ENCODE assay signal across 9 mouse cellular contexts in genomic region chr6:128318317-128318716, GRCm38 (mm10). TPM values are rescaled to one million over a fixed set of nuclear protein-coding genes. Genes with fewer than 3 reads are reported as not detected.
A peak's percentile ranks its signal among the peaks of the same experiment; 100 is the strongest.
DNase-seq lines count a peak whose midpoint lies in the region; ATAC-seq and TF ChIP-seq lines count a peak whose summit lies in the region.
"Had no signal": no experiment of that assay in that cellular context is flagged by ENCODE, and none has a peak within 500 bp of the region (broad histone marks: within the 10 kb centered on the region; RNA-seq: fewer than 3 reads in every experiment).

No protein-coding gene starts in this region.

- ATAC-seq in embryonic facial prominence, embryonic 14.5 days (ENCODE audit: low read depth), result peak; percentile 62
- ATAC-seq in hindbrain, embryonic 12.5 days (ENCODE audit: low FRiP score), result peak; percentile 67; the same call in 1 of the 2 replicates

- H3K9me3 ChIP-seq in embryonic facial prominence, embryonic 14.5 days (ENCODE audit: control insufficient read depth, low read length), result no peaks in the 10 kb centered on the region
- H3K9me3 ChIP-seq in hindbrain, embryonic 12.5 days (replicated peaks), result no peaks in the 10 kb centered on the region
- H3K9me3 ChIP-seq: limb, embryonic 15.5 days had no signal

- peak; percentile 48 for TF ChIP-seq CTCF in bone marrow, adult 2 months (IDR thresholded peaks at IDR 0.05; ENCODE audit: control insufficient read depth, insufficient read depth, low read length)
- TF ChIP-seq CTCF in layer of hippocampus, adult 2 months (conservative IDR thresholded peaks at IDR 0.05), result peak; percentile 86

- no peak overlapping the region for H3K4me3 ChIP-seq in bone marrow, adult 2 months (replicated peaks; ENCODE audit: control insufficient read depth, low read depth, low read length)
- H3K4me3 ChIP-seq in embryonic facial prominence, embryonic 14.5 days (ENCODE audit: low read depth, low read length), result no peak overlapping the region
- H3K4me3 ChIP-seq in hindbrain, embryonic 12.5 days, result no peak overlapping the region
- H3K4me3 ChIP-seq in layer of hippocampus, adult 2 months, result no peak overlapping the region
- H3K4me3 ChIP-seq: limb, embryonic 15.5 days had no signal

- no peaks in the 10 kb centered on the region for H3K4me1 ChIP-seq in bone marrow, adult 2 months (ENCODE audit: control insufficient read depth, insufficient read depth, low read length)
- H3K4me1 ChIP-seq in embryonic facial prominence, embryonic 14.5 days (ENCODE audit: control insufficient read depth, insufficient read depth, low read length), result no peaks in the 10 kb centered on the region
- no peaks in the 10 kb centered on the region for H3K4me1 ChIP-seq in hindbrain, embryonic 12.5 days
- H3K4me1 ChIP-seq: limb, embryonic 15.5 days had no signal

- WGBS in bone marrow, adult 2 months, result 3% methylated on average over 4 of the region's 4 CpGs
- 10% methylated on average over 4 of the region's 4 CpGs for WGBS in embryonic facial prominence, embryonic 14.5 days
- WGBS in hindbrain, embryonic 12.5 days, result 12% methylated on average over 4 of the region's 4 CpGs

- intact Hi-C loops in heart, postnatal 25 days (cut with DNase I), result loop anchor here (1.0 to 5.0 kb wide), 3 partner anchors 40 to 159 kb away; no protein-coding TSS in a partner anchor

- DNase-seq in heart, adult 11 months, result peak; percentile 88
- no peak for DNase-seq in heart, postnatal 25 days (ENCODE audit: low spot score)
- DNase-seq in embryonic facial prominence, embryonic 14.5 days (ENCODE audit: low spot score), result peak; percentile 88
- peak; percentile 54 to 73 for DNase-seq in layer of hippocampus, adult 2 months (ENCODE audit: low spot score in 2 of 2)
- peak; percentile 74 for DNase-seq in lung, postnatal 14 days
- DNase-seq in right cerebral cortex, adult 2 months (ENCODE audit: low spot score in 2 of 2), result peak; percentile 76

- no peak overlapping the region for H3K9ac ChIP-seq in embryonic facial prominence, embryonic 14.5 days (ENCODE audit: low read depth, low read length)
- H3K9ac ChIP-seq in hindbrain, embryonic 12.5 days, result no peak overlapping the region
- H3K9ac ChIP-seq: limb, embryonic 15.5 days had no signal

- H3K27me3 ChIP-seq in embryonic facial prominence, embryonic 14.5 days (replicated peaks; ENCODE audit: control insufficient read depth, insufficient read depth, low read length), result no peaks in the 10 kb centered on the region
- no peaks in the 10 kb centered on the region for H3K27me3 ChIP-seq in hindbrain, embryonic 12.5 days
- H3K27me3 ChIP-seq: limb, embryonic 15.5 days had no signal

- H3K36me3 ChIP-seq in embryonic facial prominence, embryonic 14.5 days (ENCODE audit: control insufficient read depth, insufficient read depth, low read length), result peaks cover 24% of the 10 kb centered on the region
- H3K36me3 ChIP-seq in hindbrain, embryonic 12.5 days, result peaks cover 22% of the 10 kb centered on the region

- no peak for TF ChIP-seq POLR2A in bone marrow, adult 2 months (IDR thresholded peaks at IDR 0.05; ENCODE audit: borderline replicate concordance, control insufficient read depth, low read depth, low read length)

- H3K27ac ChIP-seq in bone marrow, adult 2 months (ENCODE audit: control insufficient read depth, insufficient read depth, low read depth, low read length, poor library complexity), result no peak overlapping the region
- H3K27ac ChIP-seq in embryonic facial prominence, embryonic 14.5 days (replicated peaks; ENCODE audit: low read depth, low read length), result no peak overlapping the region
- H3K27ac ChIP-seq in hindbrain, embryonic 12.5 days, result no peak overlapping the region
- H3K27ac ChIP-seq in layer of hippocampus, adult 2 months, result no peak overlapping the region
- H3K27ac ChIP-seq: limb, embryonic 15.5 days had no signal

- no peak overlapping the region for H3K4me2 ChIP-seq in embryonic facial prominence, embryonic 14.5 days (ENCODE audit: low read depth, low read length)
- no peak overlapping the region for H3K4me2 ChIP-seq in hindbrain, embryonic 12.5 days (replicated peaks)
- H3K4me2 ChIP-seq: limb, embryonic 15.5 days had no signal

RNA-seq across cellular contexts. Expression of gene Tead4, which starts 17.7 kb away (rescaled TPM):
- total RNA-seq in heart, postnatal 25 days (2021), result 1 to 10 TPM; 3.7 to 4.4 TPM
- polyA plus RNA-seq in bone marrow, adult 2 months (2011; ENCODE audit: insufficient read depth, insufficient read length, low replicate concordance, missing spikeins), result 0.65 TPM in 1 of 2 replicates, not detected in the other
- 6.3 and 8.9 TPM in 2 replicates for polyA plus RNA-seq in embryonic facial prominence, embryonic 14.5 days (2014; fragmentation: Nextera tagmentation; extraction: Ambion mirVana)
- 2.4 TPM in 2 replicates for polyA plus RNA-seq in hindbrain, embryonic 12.5 days (2016; fragmentation: Nextera tagmentation; extraction: Ambion mirVana)
- total RNA-seq in layer of hippocampus, adult 2 months (2021), result under 1 TPM; 0.86 to 0.87 TPM

RNA-seq across cellular contexts. Expression of gene Tulp3, which starts 37.3 kb away (rescaled TPM):
- 1 to 10 TPM; 6.7 to 8.7 TPM for total RNA-seq in heart, postnatal 25 days (2021)
- polyA plus RNA-seq in bone marrow, adult 2 months (2011; ENCODE audit: insufficient read depth, insufficient read length, low replicate concordance, missing spikeins), result 4.3 and 7.1 TPM in 2 replicates
- polyA plus RNA-seq in embryonic facial prominence, embryonic 14.5 days (2014; fragmentation: Nextera tagmentation; extraction: Ambion mirVana), result 20.7 and 21.9 TPM in 2 replicates
- 22.0 and 22.2 TPM in 2 replicates for polyA plus RNA-seq in hindbrain, embryonic 12.5 days (2016; fragmentation: Nextera tagmentation; extraction: Ambion mirVana)
- 10 to 100 TPM; 23.1 to 24.8 TPM for total RNA-seq in layer of hippocampus, adult 2 months (2021)

RNA-seq across cellular contexts. Expression of gene Rhno1, which starts 44.4 kb away (rescaled TPM):
- total RNA-seq in heart, postnatal 25 days (2021), result 1 to 10 TPM; 8.5 to 9.8 TPM
- 54.9 and 94.2 TPM in 2 replicates for polyA plus RNA-seq in bone marrow, adult 2 months (2011; ENCODE audit: insufficient read depth, insufficient read length, low replicate concordance, missing spikeins)
- polyA plus RNA-seq in embryonic facial prominence, embryonic 14.5 days (2014; fragmentation: Nextera tagmentation; extraction: Ambion mirVana), result 87.0 and 109 TPM in 2 replicates
- polyA plus RNA-seq in hindbrain, embryonic 12.5 days (2016; fragmentation: Nextera tagmentation; extraction: Ambion mirVana), result 138 and 142 TPM in 2 replicates
- 10 to 100 TPM; 18.2 to 18.3 TPM for total RNA-seq in layer of hippocampus, adult 2 months (2021)

RNA-seq across cellular contexts. Expression of gene Foxm1, which starts 44.5 kb away (rescaled TPM):
- 1 to 10 TPM; 1.5 to 1.6 TPM for total RNA-seq in heart, postnatal 25 days (2021)
- 23.6 and 45.3 TPM in 2 replicates for polyA plus RNA-seq in bone marrow, adult 2 months (2011; ENCODE audit: insufficient read depth, insufficient read length, low replicate concordance, missing spikeins)
- polyA plus RNA-seq in embryonic facial prominence, embryonic 14.5 days (2014; fragmentation: Nextera tagmentation; extraction: Ambion mirVana), result 26.3 and 29.3 TPM in 2 replicates
- 36.1 and 40.3 TPM in 2 replicates for polyA plus RNA-seq in hindbrain, embryonic 12.5 days (2016; fragmentation: Nextera tagmentation; extraction: Ambion mirVana)
- total RNA-seq in layer of hippocampus, adult 2 months (2021), result 1 to 10 TPM; 1.8 to 3.5 TPM

RNA-seq across cellular contexts. Expression of gene Tex52, which starts 56.9 kb away (rescaled TPM):
- not detected for total RNA-seq in heart, postnatal 25 days (2021)
- polyA plus RNA-seq in bone marrow, adult 2 months (2011; ENCODE audit: insufficient read depth, insufficient read length, low replicate concordance, missing spikeins), result not detected in 2 replicates
- 1.1 and 1.7 TPM in 2 replicates for polyA plus RNA-seq in embryonic facial prominence, embryonic 14.5 days (2014; fragmentation: Nextera tagmentation; extraction: Ambion mirVana)
- polyA plus RNA-seq in hindbrain, embryonic 12.5 days (2016; fragmentation: Nextera tagmentation; extraction: Ambion mirVana), result 0.65 and 0.76 TPM in 2 replicates
- total RNA-seq in layer of hippocampus, adult 2 months (2021), result 1 to 10 TPM; 1.3 to 1.5 TPM
